Mouse (Mus musculus): Measurements from ENCODE around the gene Stard7.
A peak's percentile ranks its signal among the peaks of the same experiment; 100 is the strongest.

Stard7 gene

DNA sequence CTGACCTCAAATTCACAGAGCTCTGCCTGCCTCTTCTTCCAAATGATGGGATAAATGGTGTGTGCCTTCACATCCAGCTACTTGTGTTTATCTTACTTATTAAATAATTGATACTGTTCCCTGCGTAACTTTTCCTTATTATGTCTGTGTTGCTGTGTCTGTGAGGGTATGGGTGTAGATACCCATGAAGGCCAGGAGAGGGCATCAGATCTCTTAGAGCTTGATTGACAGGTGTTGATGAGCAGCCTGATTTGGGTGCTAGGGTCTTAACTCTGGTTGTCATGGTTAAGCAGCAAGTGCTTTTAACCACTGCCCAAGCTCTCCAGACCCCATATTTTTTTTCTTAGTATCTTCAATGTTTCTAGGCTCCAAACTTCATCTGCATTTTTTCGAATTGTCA, 38.6 kb downstream of the Stard7 start:
- no peaks in the 10 kb centered on the region for H3K36me3 ChIP-seq (ENCODE audit: insufficient read depth, low read length)
- 0 out of 2 replicates have a peak, but pooled peaks cover 3% of the 10 kb centered on the region for H3K4me1 ChIP-seq (replicated peaks; ENCODE audit: low read depth, low read length)

DNA sequence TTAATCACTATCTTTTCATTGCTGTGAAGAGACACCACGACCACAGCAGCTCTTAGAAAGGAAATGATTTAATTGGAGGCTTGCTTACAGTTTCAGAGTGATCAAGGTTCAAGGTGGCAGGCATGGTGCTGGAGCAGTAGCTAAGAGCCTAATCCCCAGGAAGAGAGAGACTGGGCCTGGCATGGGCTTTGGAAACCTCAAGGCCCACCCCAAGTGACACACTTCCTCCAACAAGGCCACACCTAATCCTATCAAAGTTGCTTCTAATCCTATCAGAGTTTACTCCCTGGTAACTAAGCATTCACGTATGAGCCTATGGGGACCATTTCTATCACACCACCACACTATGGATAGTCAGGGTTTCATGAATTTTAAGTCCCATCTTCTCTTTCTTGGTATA, 40.2 kb downstream of the Stard7 start:
- no peak for TF ChIP-seq NANOG (IDR thresholded peaks at IDR 0.05; ENCODE audit: borderline replicate concordance, low read length)
- TF ChIP-seq CTCF (conservative IDR thresholded peaks at IDR 0.05; ENCODE audit: low read length) = no peak
- TF ChIP-seq POU5F1 (IDR thresholded peaks at IDR 0.05; ENCODE audit: borderline replicate concordance, low read length) = no peak
- no peak overlapping the region for H3K4me3 ChIP-seq (replicated peaks; ENCODE audit: low read length)
- peaks cover 5% of the 10 kb centered on the region; the same call in 1 of the 2 replicates for H3K9me3 ChIP-seq (ENCODE audit: low read length)
- no peaks in the 10 kb centered on the region for H3K27me3 ChIP-seq (ENCODE audit: insufficient read depth, low read length)
- H3K4me1 ChIP-seq (replicated peaks; ENCODE audit: low read depth, low read length) = 0 out of 2 replicates have a peak, but pooled peaks cover 3% of the 10 kb centered on the region
- H3K36me3 ChIP-seq (ENCODE audit: insufficient read depth, low read length) = no peaks in the 10 kb centered on the region

More for the DNA sequence above, 38.6 kb downstream of the Stard7 start:
- H3K9me3 ChIP-seq (ENCODE audit: low read length) = peaks cover 5% of the 10 kb centered on the region; the same call in 1 of the 2 replicates
- TF ChIP-seq CTCF (conservative IDR thresholded peaks at IDR 0.05; ENCODE audit: low read length) = peak; percentile 69
- no peak for TF ChIP-seq POU5F1 (IDR thresholded peaks at IDR 0.05; ENCODE audit: borderline replicate concordance, low read length)
- no peaks in the 10 kb centered on the region for H3K27me3 ChIP-seq (ENCODE audit: insufficient read depth, low read length)
- H3K4me3 ChIP-seq (replicated peaks; ENCODE audit: low read length) = no peak overlapping the region

DNA sequence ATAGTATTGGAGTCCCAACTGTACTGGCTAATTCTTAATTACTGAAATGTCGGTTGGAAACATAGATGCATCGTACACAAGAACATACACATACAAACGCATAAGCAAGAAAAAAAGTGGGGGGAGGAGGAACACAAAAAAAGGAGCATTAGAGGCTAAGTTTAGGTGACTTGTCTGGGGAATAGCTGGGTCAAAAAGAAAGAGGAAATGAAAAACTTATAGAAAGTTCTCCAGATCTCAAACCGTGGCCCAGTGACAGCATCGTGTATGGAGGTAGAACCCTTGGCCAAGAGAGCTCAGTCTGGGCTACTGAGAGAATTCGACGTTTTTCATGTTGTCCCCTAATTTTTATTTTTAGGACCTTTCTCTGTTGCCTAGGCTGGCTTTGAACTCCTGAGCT, 40.7 kb downstream of the Stard7 start:
- H3K9me3 ChIP-seq (ENCODE audit: low read length) = peaks cover 5% of the 10 kb centered on the region; the same call in 1 of the 2 replicates
- H3K4me1 ChIP-seq (replicated peaks; ENCODE audit: low read depth, low read length) = 0 out of 2 replicates have a peak, but pooled peaks cover 3% of the 10 kb centered on the region
- no peaks in the 10 kb centered on the region for H3K27me3 ChIP-seq (ENCODE audit: insufficient read depth, low read length)
- no peaks in the 10 kb centered on the region for H3K36me3 ChIP-seq (ENCODE audit: insufficient read depth, low read length)
- H3K4me3 ChIP-seq (replicated peaks; ENCODE audit: low read length) = no peak overlapping the region
- TF ChIP-seq NANOG (IDR thresholded peaks at IDR 0.05; ENCODE audit: borderline replicate concordance, low read length) (no peak), CTCF (conservative IDR thresholded peaks at IDR 0.05; ENCODE audit: low read length) (no peak), POU5F1 (IDR thresholded peaks at IDR 0.05; ENCODE audit: borderline replicate concordance, low read length) (no peak)

DNA sequence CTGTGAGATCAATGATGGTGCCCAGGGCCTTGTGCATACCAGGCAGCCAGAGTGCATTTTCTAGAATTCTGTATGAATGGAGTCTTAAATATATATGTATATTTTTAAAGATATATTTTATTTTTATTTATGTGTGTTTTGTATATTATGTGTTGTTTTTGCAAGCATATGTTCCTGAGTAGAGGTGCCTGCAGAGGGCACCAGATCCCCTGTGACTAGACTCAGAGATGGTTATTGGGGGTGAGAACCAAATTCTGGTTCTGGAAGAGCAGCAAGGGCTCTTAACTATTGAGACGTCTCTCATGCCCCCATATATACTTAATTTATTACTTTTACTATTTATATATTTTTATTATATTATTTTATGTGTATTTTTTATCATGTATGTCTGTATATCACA, 41.2 kb downstream of the Stard7 start:
- H3K4me1 ChIP-seq (replicated peaks; ENCODE audit: low read depth, low read length) = 0 out of 2 replicates have a peak, but pooled peaks cover 3% of the 10 kb centered on the region
- no peaks in the 10 kb centered on the region for H3K27me3 ChIP-seq (ENCODE audit: insufficient read depth, low read length)
- no peaks in the 10 kb centered on the region for H3K36me3 ChIP-seq (ENCODE audit: insufficient read depth, low read length)
- no peak overlapping the region for H3K4me3 ChIP-seq (replicated peaks; ENCODE audit: low read length)
- TF ChIP-seq CTCF (conservative IDR thresholded peaks at IDR 0.05; ENCODE audit: low read length) = no peak
- TF ChIP-seq POU5F1 (IDR thresholded peaks at IDR 0.05; ENCODE audit: borderline replicate concordance, low read length) = no peak
- TF ChIP-seq NANOG (IDR thresholded peaks at IDR 0.05; ENCODE audit: borderline replicate concordance, low read length) = no peak
- peaks cover 5% of the 10 kb centered on the region; the same call in 1 of the 2 replicates for H3K9me3 ChIP-seq (ENCODE audit: low read length)

DNA sequence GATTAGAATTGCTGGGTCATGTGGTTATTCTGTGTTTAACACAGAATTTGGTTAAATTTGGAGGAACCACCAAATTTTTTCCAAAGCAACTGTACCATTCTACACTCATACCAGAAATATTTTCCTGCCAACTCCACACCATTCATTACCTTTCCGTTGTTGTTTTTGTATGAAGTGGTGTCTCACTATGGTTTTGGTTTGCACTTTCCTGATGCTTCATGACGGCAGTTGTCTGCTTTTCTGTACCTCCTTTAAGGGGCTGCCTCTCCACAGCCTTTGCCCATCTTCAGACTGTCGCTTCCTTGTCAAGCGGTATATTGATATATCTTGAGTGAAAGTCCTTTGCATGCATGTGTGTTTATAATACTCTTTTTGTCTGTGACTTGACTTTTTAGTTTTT, 42.8 kb downstream of the Stard7 start:
- H3K27me3 ChIP-seq (ENCODE audit: insufficient read depth, low read length) = no peaks in the 10 kb centered on the region
- H3K9me3 ChIP-seq (ENCODE audit: low read length) = peaks cover 5% of the 10 kb centered on the region; the same call in 1 of the 2 replicates
- no peak overlapping the region for H3K4me3 ChIP-seq (replicated peaks; ENCODE audit: low read length)
- no peak for TF ChIP-seq CTCF (conservative IDR thresholded peaks at IDR 0.05; ENCODE audit: low read length)
- no peak for TF ChIP-seq POU5F1 (IDR thresholded peaks at IDR 0.05; ENCODE audit: borderline replicate concordance, low read length)
- no peak for TF ChIP-seq NANOG (IDR thresholded peaks at IDR 0.05; ENCODE audit: borderline replicate concordance, low read length)
- H3K36me3 ChIP-seq (ENCODE audit: insufficient read depth, low read length) = no peaks in the 10 kb centered on the region
- H3K4me1 ChIP-seq (replicated peaks; ENCODE audit: low read depth, low read length) = no peaks in the 10 kb centered on the region

DNA sequence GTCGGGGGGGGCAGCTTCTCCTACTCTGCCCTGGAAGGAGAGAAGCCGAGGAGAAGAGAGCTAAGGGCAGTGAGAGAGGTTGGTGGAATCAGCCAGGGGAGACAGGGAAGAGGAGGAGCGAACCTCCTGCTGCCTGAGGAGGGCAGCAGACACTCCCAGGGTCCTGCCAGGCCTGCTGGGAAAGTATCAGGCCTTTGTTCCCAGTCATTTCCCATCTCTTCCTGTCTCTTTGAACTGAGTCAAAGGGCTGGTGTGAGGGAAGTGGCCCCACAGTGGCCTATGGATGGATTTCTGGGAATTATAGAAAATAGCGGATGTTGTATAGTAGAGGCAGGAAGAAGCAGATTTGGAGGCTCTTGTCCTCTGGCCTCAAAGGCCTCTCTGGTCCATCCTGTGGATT, 43.9 kb downstream of the Stard7 start:
- Histone ChIP-seq H3K36me3 (ENCODE audit: insufficient read depth, low read length) (no peaks in the 10 kb centered on the region), H3K4me3 (replicated peaks; ENCODE audit: low read length) (no peak overlapping the region), H3K4me1 (replicated peaks; ENCODE audit: low read depth, low read length) (no peaks in the 10 kb centered on the region), H3K27me3 (ENCODE audit: insufficient read depth, low read length) (peaks cover 6% of the 10 kb centered on the region), H3K9me3 (ENCODE audit: low read length) (peaks cover 5% of the 10 kb centered on the region; the same call in 1 of the 2 replicates)
- TF ChIP-seq POU5F1 (IDR thresholded peaks at IDR 0.05; ENCODE audit: borderline replicate concordance, low read length) = no peak
- no peak for TF ChIP-seq NANOG (IDR thresholded peaks at IDR 0.05; ENCODE audit: borderline replicate concordance, low read length)
- no peak for TF ChIP-seq CTCF (conservative IDR thresholded peaks at IDR 0.05; ENCODE audit: low read length)

DNA sequence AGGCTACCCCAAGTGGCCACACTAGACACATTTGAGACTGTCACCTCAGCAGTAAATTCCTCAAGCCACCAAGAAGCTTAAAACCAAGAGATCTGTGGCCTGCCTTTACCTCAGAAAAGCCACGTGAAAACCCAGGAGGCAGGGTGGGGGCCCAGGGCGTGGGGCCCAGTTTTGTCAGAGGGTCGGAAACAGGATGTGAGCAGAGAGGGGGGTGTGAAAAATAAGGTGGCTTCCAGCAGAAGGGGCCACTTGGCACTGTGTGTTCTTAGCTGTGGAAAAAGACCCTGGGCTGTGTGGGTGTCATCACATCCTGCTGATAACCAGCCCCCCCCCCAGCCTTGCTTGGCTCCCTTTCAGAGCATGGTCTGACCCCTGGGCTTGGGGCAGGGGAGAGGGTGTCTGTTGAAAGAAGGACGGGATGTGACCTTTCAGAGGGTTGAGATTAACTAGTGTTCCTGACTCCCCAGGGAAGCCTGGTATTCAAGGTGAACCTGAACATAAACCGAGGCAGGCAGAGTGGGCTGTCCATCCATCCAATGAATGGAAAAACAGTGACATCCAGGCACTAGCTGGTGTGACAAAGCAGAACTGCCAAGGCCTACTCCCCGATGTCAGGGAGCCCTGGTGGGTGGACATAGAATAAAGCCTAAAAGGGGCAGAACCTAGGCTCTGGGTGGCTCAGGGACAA, 44.6 kb downstream of the Stard7 start:
- Histone ChIP-seq H3K4me3 (replicated peaks; ENCODE audit: low read length) (no peak overlapping the region), H3K4me1 (replicated peaks; ENCODE audit: low read depth, low read length) (no peaks in the 10 kb centered on the region), H3K9me3 (ENCODE audit: low read length) (peaks cover 5% of the 10 kb centered on the region; the same call in 1 of the 2 replicates), H3K36me3 (ENCODE audit: insufficient read depth, low read length) (no peaks in the 10 kb centered on the region), H3K27me3 (ENCODE audit: insufficient read depth, low read length) (peaks cover 9% of the 10 kb centered on the region)
- TF ChIP-seq CTCF (conservative IDR thresholded peaks at IDR 0.05; ENCODE audit: low read length) (no peak), NANOG (IDR thresholded peaks at IDR 0.05; ENCODE audit: borderline replicate concordance, low read length) (no peak), POU5F1 (IDR thresholded peaks at IDR 0.05; ENCODE audit: borderline replicate concordance, low read length) (no peak)

DNA sequence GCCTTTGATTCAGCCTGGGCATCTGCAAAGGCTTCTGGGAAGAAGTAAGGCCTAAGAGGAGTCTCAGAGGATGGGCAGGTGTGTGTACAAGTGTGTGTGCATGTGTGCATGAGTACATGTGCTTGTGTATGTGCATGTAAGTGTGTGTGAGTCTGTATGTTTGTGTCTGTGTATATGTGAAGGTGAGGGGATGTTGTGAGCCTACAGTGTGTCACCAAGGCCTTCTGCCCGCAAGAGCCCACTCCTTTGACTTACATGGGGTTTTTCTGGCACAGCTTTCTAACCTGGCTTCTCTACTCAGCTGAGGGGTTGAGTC, 45.1 kb downstream of the Stard7 start:
- no peaks in the 10 kb centered on the region for H3K4me1 ChIP-seq (replicated peaks; ENCODE audit: low read depth, low read length)
- TF ChIP-seq POU5F1 (IDR thresholded peaks at IDR 0.05; ENCODE audit: borderline replicate concordance, low read length) (no peak), CTCF (conservative IDR thresholded peaks at IDR 0.05; ENCODE audit: low read length) (no peak)
- peaks cover 5% of the 10 kb centered on the region; the same call in 1 of the 2 replicates for H3K9me3 ChIP-seq (ENCODE audit: low read length)
- no peak overlapping the region for H3K4me3 ChIP-seq (replicated peaks; ENCODE audit: low read length)
- H3K27me3 ChIP-seq (ENCODE audit: insufficient read depth, low read length) = peaks cover 14% of the 10 kb centered on the region
- H3K36me3 ChIP-seq (ENCODE audit: insufficient read depth, low read length) = no peaks in the 10 kb centered on the region

DNA sequence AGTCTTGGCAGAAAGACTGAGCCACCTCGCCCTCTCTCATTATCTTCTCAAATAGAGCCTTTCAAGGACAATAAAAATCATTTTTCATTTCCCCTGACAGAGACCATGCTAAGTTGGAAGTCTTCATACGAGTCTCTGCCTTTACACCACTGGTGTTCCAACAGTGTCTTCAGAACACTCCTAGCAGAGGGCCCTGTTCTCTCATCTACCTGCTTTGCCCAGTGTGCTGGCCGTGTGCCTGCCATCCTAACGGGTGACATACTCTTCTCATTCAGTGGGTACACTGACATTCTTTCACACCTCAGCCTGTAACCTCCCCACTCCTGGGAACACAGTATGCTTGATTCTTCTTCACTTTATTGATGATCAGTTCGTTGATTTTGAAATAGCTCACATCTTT, 46.4 kb downstream of the Stard7 start:
- H3K9me3 ChIP-seq (ENCODE audit: low read length) = peaks cover 5% of the 10 kb centered on the region; the same call in 1 of the 2 replicates
- no peaks in the 10 kb centered on the region for H3K36me3 ChIP-seq (ENCODE audit: insufficient read depth, low read length)
- H3K4me1 ChIP-seq (replicated peaks; ENCODE audit: low read depth, low read length) = no peaks in the 10 kb centered on the region
- TF ChIP-seq NANOG (IDR thresholded peaks at IDR 0.05; ENCODE audit: borderline replicate concordance, low read length) (no peak), POU5F1 (IDR thresholded peaks at IDR 0.05; ENCODE audit: borderline replicate concordance, low read length) (no peak), CTCF (conservative IDR thresholded peaks at IDR 0.05; ENCODE audit: low read length) (no peak)
- H3K4me3 ChIP-seq (replicated peaks; ENCODE audit: low read length) = no peak overlapping the region
- H3K27me3 ChIP-seq (ENCODE audit: insufficient read depth, low read length) = peaks cover 14% of the 10 kb centered on the region
